Mouse (Mus musculus): ENCODE data around the gene Map1a. TPM values are rescaled to one million over a fixed set of nuclear protein-coding genes. Genes with fewer than 3 reads are reported as not detected.

Gene Map1a
- total RNA-seq (2021): 100 to 1,000 TPM; 556 to 596 TPM

- peak; percentile 97 for DNase-seq
These were observed at the start of gene Map1a for GRCm38 (mm10) chr2:121288901-121289729. TSS of gene Map1a (plus strand) at chr2:121289600.

GRCm38 (mm10) chr2:121244099-121244498 is 45.3 kb upstream of the Map1a start:
- DNase-seq: peak; percentile 38 to 48

- DNase-seq: no peak
These were observed 39.6 kb upstream of the Map1a start for GRCm38 (mm10) chr2:121249758-121250157.

GRCm38 (mm10) chr2:121268446-121268845 is 21.0 kb upstream of the Map1a start:
- DNase-seq: no peak

- no peak for DNase-seq
These were observed 18.7 kb upstream of the Map1a start for GRCm38 (mm10) chr2:121270521-121271235.

- DNase-seq: peak; percentile 94 to 95
These were observed 18.0 kb upstream of the Map1a start, which contains the start of gene Trp53bp1 for GRCm38 (mm10) chr2:121271236-121271927. TSS of gene Trp53bp1 (minus strand) at chr2:121271407.

GRCm38 (mm10) chr2:121271928-121272516 is 17.4 kb upstream of the Map1a start:
- no peak for DNase-seq

GRCm38 (mm10) chr2:121287850-121288249 is 1.6 kb upstream of the Map1a start:
- DNase-seq: no peak

- DNase-seq: no peak
These were observed 535 bp downstream of the Map1a start for GRCm38 (mm10) chr2:121289730-121290540.

GRCm38 (mm10) chr2:121292316-121293013 is 3.1 kb downstream of the Map1a start:
- DNase-seq: no peak

- DNase-seq: no peak
These were observed 4.8 kb downstream of the Map1a start for GRCm38 (mm10) chr2:121294182-121294581.

- peak; percentile 71 to 72 for DNase-seq
These were observed 5.6 kb downstream of the Map1a start for GRCm38 (mm10) chr2:121294753-121295607.

- peak; percentile 65 to 74 for DNase-seq
These were observed 6.5 kb downstream of the Map1a start for GRCm38 (mm10) chr2:121295608-121296571.

GRCm38 (mm10) chr2:121296754-121297231 is 7.4 kb downstream of the Map1a start:
- DNase-seq: no peak

- no peak for DNase-seq
These were observed 8.3 kb downstream of the Map1a start for GRCm38 (mm10) chr2:121297701-121298100.

GRCm38 (mm10) chr2:121298131-121298530 is 8.7 kb downstream of the Map1a start:
- DNase-seq: peak in 1 of 2 experiments; percentile 29

- no peak for DNase-seq
These were observed 10.1 kb downstream of the Map1a start for GRCm38 (mm10) chr2:121299471-121299870.

GRCm38 (mm10) chr2:121300036-121300435 is 10.6 kb downstream of the Map1a start:
- DNase-seq: no peak

All from layer of hippocampus, postnatal 36 days (tissue).